Mouse (Mus musculus): Measurements from ENCODE around the gene Sox3.
A peak's percentile ranks its signal among the peaks of the same experiment; 100 is the strongest.

GRCm38 (mm10) chrX:60892801-60893681, at the start of gene Sox3:
- no peak for TF ChIP-seq HCFC1 (IDR thresholded peaks at IDR 0.05; ENCODE audit: borderline replicate concordance, insufficient read depth, low read length)
- 0 out of 2 replicates have a peak, but pooled peaks have one; percentile 13 for TF ChIP-seq ZNF384 (IDR thresholded peaks at IDR 0.05; ENCODE audit: low read depth, low read length)
- no peak for TF ChIP-seq CHD2 (IDR thresholded peaks at IDR 0.05; ENCODE audit: low read depth, low read length)
- no peak for TF ChIP-seq MAFK (IDR thresholded peaks at IDR 0.05; ENCODE audit: insufficient read depth, low read depth, low read length)

Measured in ES-E14 (cell line).